In the genomic region with DNA sequence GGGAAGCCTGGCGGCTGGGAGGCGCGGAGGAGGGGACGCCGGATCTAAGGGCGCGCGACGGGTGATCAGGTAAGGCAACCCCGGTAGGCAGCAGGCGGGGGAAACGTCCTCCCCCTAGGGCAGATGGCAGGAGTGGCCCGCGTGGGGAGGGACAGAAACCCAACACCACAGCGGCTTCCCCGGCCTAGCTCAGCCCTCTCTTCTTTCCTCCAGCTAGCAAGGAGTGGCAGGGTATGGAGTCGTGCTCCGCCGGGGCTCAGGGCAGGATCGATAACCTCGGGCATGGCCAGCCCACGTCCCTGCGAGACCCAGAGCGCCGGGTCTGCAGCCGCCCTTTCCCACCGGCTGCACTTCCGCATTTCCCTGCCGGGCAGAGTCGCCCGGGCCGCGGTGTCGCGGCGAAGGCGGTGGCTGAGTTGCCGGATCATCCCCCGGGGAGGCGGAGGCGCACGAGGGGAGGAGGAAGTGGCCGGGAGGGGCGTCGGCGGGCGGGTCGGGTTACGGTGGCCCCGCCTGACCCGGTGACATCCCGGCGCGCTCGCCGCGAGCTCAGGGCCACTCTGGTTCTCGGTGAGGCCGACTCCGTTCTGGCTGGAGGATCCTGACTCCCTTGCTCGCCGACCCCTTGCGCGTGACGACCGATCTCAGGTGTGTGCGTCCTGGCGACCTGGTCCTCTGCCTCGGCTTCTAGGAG, we compare ENCODE assay signal across 8 mouse cellular contexts. TPM values are rescaled to one million over a fixed set of nuclear protein-coding genes. Genes with fewer than 3 reads are reported as not detected.
DNase-seq lines count a peak whose midpoint lies in the region; ATAC-seq and TF ChIP-seq lines count a peak whose summit lies in the region.

No protein-coding gene starts in this region.

- H3K27me3 ChIP-seq in embryonic facial prominence, embryonic 14.5 days (replicated peaks; ENCODE audit: control insufficient read depth, insufficient read depth, low read length): no peaks in the 10 kb centered on the region
- no peaks in the 10 kb centered on the region for H3K27me3 ChIP-seq in limb, embryonic 13.5 days
- H3K27me3 ChIP-seq in midbrain, embryonic 15.5 days (replicated peaks): peaks cover 6% of the 10 kb centered on the region; the same call in 1 of the 2 replicates
- H3K27me3 ChIP-seq in spleen, adult 2 months (ENCODE audit: control insufficient read depth, insufficient read depth, low read length): no peaks in the 10 kb centered on the region

- peak; percentile 87 for ATAC-seq in embryonic facial prominence, embryonic 14.5 days (ENCODE audit: low read depth)
- ATAC-seq in limb, embryonic 13.5 days (ENCODE audit: low FRiP score, low read depth): peak; percentile 78
- ATAC-seq in midbrain, embryonic 15.5 days (replicated peaks): peak; percentile 81

- no peaks in the 10 kb centered on the region for H3K36me3 ChIP-seq in embryonic facial prominence, embryonic 14.5 days (ENCODE audit: control insufficient read depth, insufficient read depth, low read length)
- no peaks in the 10 kb centered on the region for H3K36me3 ChIP-seq in limb, embryonic 13.5 days
- H3K36me3 ChIP-seq in midbrain, embryonic 15.5 days (replicated peaks): no peaks in the 10 kb centered on the region
- no peaks in the 10 kb centered on the region for H3K36me3 ChIP-seq in spleen, adult 2 months (ENCODE audit: control insufficient read depth, insufficient read depth, low read length)

- WGBS in embryonic facial prominence, embryonic 14.5 days: 0% methylated on average over 40 of the region's 69 CpGs
- WGBS in limb, embryonic 13.5 days: under 1% methylated on average over 63 of the region's 69 CpGs
- WGBS in midbrain, embryonic 15.5 days: 0% methylated on average over 67 of the region's 69 CpGs
- under 1% methylated on average over 68 of the region's 69 CpGs for WGBS in spleen, adult 2 months

- H3K9ac ChIP-seq in embryonic facial prominence, embryonic 14.5 days (ENCODE audit: low read depth, low read length): peak overlapping the region; percentile 90
- H3K9ac ChIP-seq in limb, embryonic 13.5 days: peak overlapping the region; percentile 81
- H3K9ac ChIP-seq in midbrain, embryonic 15.5 days: peak overlapping the region; percentile 81

- peak overlapping the region; percentile 73 for H3K4me3 ChIP-seq in embryonic facial prominence, embryonic 14.5 days (ENCODE audit: low read depth, low read length)
- peak overlapping the region; percentile 74 for H3K4me3 ChIP-seq in limb, embryonic 13.5 days
- peak overlapping the region; percentile 79 for H3K4me3 ChIP-seq in midbrain, embryonic 15.5 days
- peak overlapping the region; percentile 71 for H3K4me3 ChIP-seq in spleen, adult 2 months (ENCODE audit: extremely low read depth, insufficient read depth, insufficient read length)

- no peaks in the 10 kb centered on the region for H3K9me3 ChIP-seq in embryonic facial prominence, embryonic 14.5 days (ENCODE audit: control insufficient read depth, low read length)
- no peaks in the 10 kb centered on the region for H3K9me3 ChIP-seq in limb, embryonic 13.5 days
- H3K9me3 ChIP-seq in midbrain, embryonic 15.5 days: no peaks in the 10 kb centered on the region

- peak overlapping the region; percentile 81 for H3K27ac ChIP-seq in embryonic facial prominence, embryonic 14.5 days (replicated peaks; ENCODE audit: low read depth, low read length)
- peak overlapping the region; percentile 44 for H3K27ac ChIP-seq in limb, embryonic 13.5 days
- peak overlapping the region; percentile 17 for H3K27ac ChIP-seq in midbrain, embryonic 15.5 days
- H3K27ac ChIP-seq in spleen, adult 2 months (ENCODE audit: insufficient read depth, low read length): peak overlapping the region; percentile 93

- peak; percentile 72 for TF ChIP-seq POLR2A in spleen, adult 2 months (IDR thresholded peaks at IDR 0.05; ENCODE audit: low read depth, low read length)

- TF ChIP-seq CTCF in spleen, adult 2 months (IDR thresholded peaks at IDR 0.05; ENCODE audit: extremely low read depth, insufficient read depth, insufficient read length, insufficient replicate concordance): no peak

- peak overlapping the region; percentile 95 for H3K4me2 ChIP-seq in embryonic facial prominence, embryonic 14.5 days (ENCODE audit: low read depth, low read length)
- H3K4me2 ChIP-seq in limb, embryonic 13.5 days (replicated peaks): peak overlapping the region; percentile 92
- peak overlapping the region; percentile 98 for H3K4me2 ChIP-seq in midbrain, embryonic 15.5 days

- no peaks in the 10 kb centered on the region; the same call in 1 of the 2 replicates for H3K4me1 ChIP-seq in embryonic facial prominence, embryonic 14.5 days (ENCODE audit: control insufficient read depth, insufficient read depth, low read length)
- peaks cover 18% of the 10 kb centered on the region for H3K4me1 ChIP-seq in limb, embryonic 13.5 days
- peaks cover 14% of the 10 kb centered on the region for H3K4me1 ChIP-seq in midbrain, embryonic 15.5 days
- peaks cover 3% of the 10 kb centered on the region; the same call in 1 of the 2 replicates for H3K4me1 ChIP-seq in spleen, adult 2 months (ENCODE audit: control insufficient read depth, insufficient read depth, insufficient read length)

- DNase-seq in 3T3-L1 (ENCODE audit: low read depth, low spot score): peak; percentile 74
- peak; percentile 68 to 82 for DNase-seq in adrenal gland, postnatal 4 days (ENCODE audit: low spot score in 2 of 2)
- peak; percentile 82 for DNase-seq in embryonic facial prominence, embryonic 14.5 days (ENCODE audit: low spot score)
- peak; percentile 88 to 90 for DNase-seq in heart, adult 9 months (ENCODE audit: low spot score in 2 of 2)
- peak; percentile 88 for DNase-seq in kidney, adult 9 months
- peak; percentile 76 to 90 for DNase-seq in spleen, adult 2 months (ENCODE audit: low read depth in 1 of 2, low spot score in 2 of 2)

RNA-seq across cellular contexts. Expression of a gene that starts 0.6 kb away (rescaled TPM):
- 10 to 100 TPM; 25.1 to 32.7 TPM for total RNA-seq in adrenal gland, postnatal 4 days (2021)
- polyA plus RNA-seq in embryonic facial prominence, embryonic 14.5 days (2014; fragmentation: Nextera tagmentation; extraction: Ambion mirVana): 14.7 and 17.1 TPM in 2 replicates
- polyA plus RNA-seq in limb, embryonic 13.5 days (2015; fragmentation: Nextera tagmentation; extraction: Ambion mirVana): 12.9 and 14.3 TPM in 2 replicates
- 19.5 and 20.5 TPM in 2 replicates for polyA plus RNA-seq in midbrain, embryonic 15.5 days (2015; fragmentation: Nextera tagmentation; extraction: Ambion mirVana)
- polyA plus RNA-seq in spleen, adult 2 months (2012; rRNA removed): 4.8 TPM in 2 replicates

Comparison
In these comparisons a context has a peak if more than half of its experiments do, and no peak if none do; other contexts are left out.
1. Peak in every context shown above with its lines: DNase-seq, ATAC-seq, H3K4me3 ChIP-seq and H3K27ac ChIP-seq.
2. H3K27ac ChIP-seq: peak in every context shown above with its lines; median percentile 93 in spleen, adult 2 months; 81 in embryonic facial prominence, embryonic 14.5 days; 44 in limb, embryonic 13.5 days; 17 in midbrain, embryonic 15.5 days.